Mouse (Mus musculus) ES-Bruce4 (cell line): ENCODE measurements around the gene Pam.

Experiments
- CTCF ChIP-seq: IDR thresholded peaks from one replicate; pipeline ENCODE4 v1.8.1; 2011; ENCODE audit warnings: low read depth, low read length
- EP300 ChIP-seq: IDR thresholded peaks from 2 replicates; pipeline ENCODE4 v1.6.1; 2011; ENCODE audit warnings: low read depth, low read length; ENCODE audit not compliant: insufficient read depth
- POLR2A ChIP-seq: IDR thresholded peaks from one replicate; pipeline ENCODE4 v1.8.1; 2011; ENCODE audit warnings: low read length; ENCODE audit not compliant: insufficient read depth

DNA sequence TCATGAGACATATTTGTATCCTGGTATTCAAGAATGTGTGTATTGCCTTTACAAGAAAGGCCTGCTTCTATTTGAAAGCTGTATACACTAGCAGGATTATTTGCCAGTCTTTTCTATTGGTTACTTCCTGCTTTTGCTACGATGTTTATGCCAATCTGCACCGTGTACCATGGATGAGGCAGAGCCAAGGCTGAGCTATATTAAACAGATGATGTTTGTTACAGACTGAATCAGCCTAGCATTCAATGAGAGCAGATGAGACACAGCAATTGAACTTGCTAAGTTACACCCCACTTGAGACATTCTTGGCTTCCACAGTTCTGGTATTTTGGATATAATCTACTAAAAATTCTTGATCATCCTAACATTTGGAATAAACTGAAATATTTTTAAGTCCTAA is 267.9 kb downstream of the Pam start:
- TF ChIP-seq EP300 (no peak), CTCF (no peak), POLR2A (no peak)
